Mouse (Mus musculus) kidney, postnatal 0 days (tissue): Measurements from ENCODE around the gene Cryaa. TPM values are rescaled to one million over a fixed set of nuclear protein-coding genes. Genes with fewer than 3 reads are reported as not detected.

ENCODE experiments used
- ATAC-seq: fragments of 200-750 bp; cut with Nextera tagmentation; replicated peaks from 2 replicates; pipeline ENCODE4 v1.8.0; 2017; ENCODE audit warnings: low read depth, moderate number of reproducible peaks, moderate TSS enrichment, moderate library complexity; ENCODE audit not compliant: low FRiP score
- DNase-seq: peaks from one replicate; pipeline ENCODE4 v3.0.0-alpha.2; 2016; ENCODE audit warnings: low spot score
- H3K27ac ChIP-seq: fragments of 300-500 bp; sonication (generic); 2 replicates; pipeline ENCODE4 v1.5.1; 2014; ENCODE audit warnings: mild to moderate bottlenecking
- H3K27me3 ChIP-seq: fragments of 300-500 bp; sonication (generic); 2 replicates; pipeline ENCODE4 v1.6.1; 2014; ENCODE audit warnings: low read length, mixed read lengths; ENCODE audit not compliant: insufficient read depth
- H3K36me3 ChIP-seq: fragments of 300-500 bp; sonication (generic); 2 replicates; pipeline ENCODE4 v1.6.1; 2014; ENCODE audit warnings: low read length, mixed read lengths; ENCODE audit not compliant: insufficient read depth
- H3K4me1 ChIP-seq: fragments of 300-500 bp; sonication (generic); replicated peaks from 2 replicates; pipeline ENCODE4 v1.6.1; 2014; ENCODE audit warnings: antibody characterized with exemption, low read length, mixed read lengths; ENCODE audit not compliant: insufficient read depth
- H3K4me2 ChIP-seq: fragments of 300-500 bp; sonication (generic); 2 replicates; pipeline ENCODE4 v1.6.1; 2014; ENCODE audit warnings: mild to moderate bottlenecking, low read length, moderate library complexity, mixed read lengths
- H3K4me3 ChIP-seq: fragments of 300-500 bp; sonication (generic); replicated peaks from 2 replicates; pipeline ENCODE4 v1.5.1; 2014; ENCODE audit warnings: low read depth, low read length
- H3K9ac ChIP-seq: fragments of 300-500 bp; sonication (generic); 2 replicates; pipeline ENCODE4 v1.6.1; 2014; ENCODE audit warnings: low read depth, low read length
- H3K9me3 ChIP-seq: fragments of 300-500 bp; sonication (generic); replicated peaks from 2 replicates; pipeline ENCODE4 v1.6.1; 2016; ENCODE audit warnings: low read length, inconsistent platforms, mixed read lengths
- CTCF ChIP-seq: IDR thresholded peaks from 2 replicates; pipeline ENCODE4 v1.5.1; 2016; ENCODE audit warnings: antibody characterized with exemption, low read depth, mild to moderate bottlenecking, moderate library complexity
- WGBS: fragments of 180-500 bp; shearing (Covaris S2); extraction: QIAGEN DNeasy Blood & Tissue Kit; methylation state at CpG from one replicate; pipeline ENCODE4 v1.1.7; 2014; 5-methylcytosine and 5-hydroxymethylcytosine counted together
- polyA plus RNA-seq: library from polyadenylated mRNA; unstranded; fragments of >200 nt; fragmentation: Nextera tagmentation; extraction: Ambion mirVana; gene quantifications from 2 replicates; pipeline ENCODE4 v1.2.1, GENCODE M21; 2015

Cryaa gene
- polyA plus RNA-seq, 1 experiment from 2014 or later, result 0.22 TPM

- ATAC-seq (no peak), DNase-seq (no peak)
- H3K4me1 ChIP-seq, result no peaks in the 10 kb centered on the region
- WGBS, result 53% methylated on average over 11 of the region's 11 CpGs
- H3K4me3 ChIP-seq, result no peak overlapping the region
- no peak overlapping the region for H3K27ac ChIP-seq
- H3K36me3 ChIP-seq, result no peaks in the 10 kb centered on the region
- no peaks in the 10 kb centered on the region for H3K27me3 ChIP-seq
- H3K9me3 ChIP-seq, result no peaks in the 10 kb centered on the region
- TF ChIP-seq CTCF, result no peak
- H3K4me2 ChIP-seq, result no peak overlapping the region
- H3K9ac ChIP-seq, result no peak overlapping the region
Measured at GRCm38 (mm10) chr17:31670163-31670562, 7.4 kb upstream of the Cryaa start.

- Histone ChIP-seq H3K4me3 (no peak overlapping the region), H3K9ac (no peak overlapping the region), H3K9me3 (no peaks in the 10 kb centered on the region), H3K36me3 (no peaks in the 10 kb centered on the region), H3K27me3 (no peaks in the 10 kb centered on the region), H3K4me2 (no peak overlapping the region), H3K27ac (no peak overlapping the region), H3K4me1 (no peaks in the 10 kb centered on the region)
- DNase-seq (no peak), ATAC-seq (no peak)
- no peak for TF ChIP-seq CTCF
- WGBS, result 50% methylated on average over 8 of the region's 8 CpGs
Measured at GRCm38 (mm10) chr17:31671698-31672097, 5.9 kb upstream of the Cryaa start.

GRCm38 (mm10) chr17:31672279-31672678, 5.3 kb upstream of the Cryaa start:
- no peak for ATAC-seq
- Histone ChIP-seq H3K27ac (no peak overlapping the region), H3K27me3 (no peaks in the 10 kb centered on the region), H3K4me1 (no peaks in the 10 kb centered on the region), H3K4me3 (no peak overlapping the region), H3K4me2 (no peak overlapping the region), H3K36me3 (no peaks in the 10 kb centered on the region), H3K9ac (no peak overlapping the region), H3K9me3 (no peaks in the 10 kb centered on the region)
- WGBS, result 85% methylated on average over 12 of the region's 12 CpGs
- no peak for DNase-seq
- no peak for TF ChIP-seq CTCF

GRCm38 (mm10) chr17:31674426-31674825, 3.2 kb upstream of the Cryaa start:
- Histone ChIP-seq H3K36me3 (no peaks in the 10 kb centered on the region), H3K4me2 (no peak overlapping the region), H3K4me1 (no peaks in the 10 kb centered on the region), H3K27me3 (no peaks in the 10 kb centered on the region), H3K9ac (no peak overlapping the region), H3K4me3 (no peak overlapping the region), H3K9me3 (no peaks in the 10 kb centered on the region), H3K27ac (no peak overlapping the region)
- DNase-seq (no peak), ATAC-seq (no peak)
- 89% methylated on average over 1 of the region's 1 CpGs for WGBS
- no peak for TF ChIP-seq CTCF

GRCm38 (mm10) chr17:31680450-31680849, 2.8 kb downstream of the Cryaa start:
- Histone ChIP-seq H3K36me3 (no peaks in the 10 kb centered on the region), H3K4me3 (no peak overlapping the region), H3K27ac (no peak overlapping the region), H3K9me3 (no peaks in the 10 kb centered on the region), H3K4me1 (no peaks in the 10 kb centered on the region), H3K4me2 (no peak overlapping the region), H3K9ac (no peak overlapping the region), H3K27me3 (no peaks in the 10 kb centered on the region)
- WGBS, result 64% methylated on average over 2 of the region's 2 CpGs
- TF ChIP-seq CTCF, result no peak
- DNase-seq, result no peak
- no peak for ATAC-seq

- no peaks in the 10 kb centered on the region for H3K27me3 ChIP-seq
- ATAC-seq, result peak; percentile 26
- H3K36me3 ChIP-seq, result no peaks in the 10 kb centered on the region
- peak; percentile 96 for DNase-seq
- peak; percentile 99 for TF ChIP-seq CTCF
- no peaks in the 10 kb centered on the region for H3K9me3 ChIP-seq
- 0 out of 2 replicates have a peak overlapping the region, but pooled peaks have one; percentile 39 for H3K9ac ChIP-seq
- no peak overlapping the region for H3K4me3 ChIP-seq
- H3K4me1 ChIP-seq, result peaks cover 11% of the 10 kb centered on the region
- 9% methylated on average over 17 of the region's 17 CpGs for WGBS
- 0 out of 2 replicates have a peak overlapping the region, but pooled peaks have one; percentile 16 for H3K4me2 ChIP-seq
- H3K27ac ChIP-seq, result peak overlapping the region; percentile 81
Measured at GRCm38 (mm10) chr17:31685514-31686224, 8.1 kb downstream of the Cryaa start.
